Mouse (Mus musculus) liver, embryonic 11.5 days (tissue): ENCODE measurements around the gene Ap5m1. TPM values are rescaled to one million over a fixed set of nuclear protein-coding genes. Genes with fewer than 3 reads are reported as not detected.

ENCODE experiments used
- ATAC-seq: fragments of 200-750 bp; cut with Nextera tagmentation; replicated peaks from 2 replicates; pipeline ENCODE4 v1.8.0; 2017; ENCODE audit warnings: moderate number of reproducible peaks, mild to moderate bottlenecking, moderate TSS enrichment, moderate library complexity; ENCODE audit not compliant: low FRiP score
- DNase-seq: peaks from one replicate; pipeline ENCODE4 v3.0.0-alpha.2; 2017; ENCODE audit warnings: low spot score
- H3K27ac ChIP-seq: fragments of 300-500 bp; sonication (generic); 2 replicates; pipeline ENCODE4 v1.5.1; 2014; ENCODE audit warnings: mild to moderate bottlenecking, low read depth, low read length, control low read depth
- H3K27me3 ChIP-seq: fragments of 300-500 bp; sonication (generic); replicated peaks from 2 replicates; pipeline ENCODE4 v1.6.1; 2014; ENCODE audit warnings: low read length, mixed read lengths; ENCODE audit not compliant: control insufficient read depth, insufficient read depth
- H3K36me3 ChIP-seq: fragments of 300-500 bp; sonication (generic); 2 replicates; pipeline ENCODE4 v1.6.1; 2014; ENCODE audit warnings: mild to moderate bottlenecking, low read length, moderate library complexity, mixed read lengths; ENCODE audit not compliant: control insufficient read depth, insufficient read depth
- H3K4me1 ChIP-seq: fragments of 300-500 bp; sonication (generic); replicated peaks from 2 replicates; pipeline ENCODE4 v1.6.1; 2014; ENCODE audit warnings: low read length, mixed read lengths; ENCODE audit not compliant: control insufficient read depth, insufficient read depth
- H3K4me2 ChIP-seq: fragments of 300-500 bp; sonication (generic); 2 replicates; pipeline ENCODE4 v1.6.1; 2014; ENCODE audit warnings: mild to moderate bottlenecking, control low read depth, moderate library complexity
- H3K4me3 ChIP-seq: fragments of 300-500 bp; sonication (generic); 2 replicates; pipeline ENCODE4 v1.5.1; 2014; ENCODE audit warnings: low read depth, low read length, control low read depth
- H3K9ac ChIP-seq: fragments of 300-500 bp; sonication (generic); 2 replicates; pipeline ENCODE4 v1.6.1; 2014; ENCODE audit warnings: low read depth, low read length, control low read depth
- H3K9me3 ChIP-seq: fragments of 300-500 bp; sonication (generic); 2 replicates; pipeline ENCODE4 v1.6.1; 2016; ENCODE audit warnings: low read length, inconsistent platforms, mixed read lengths; ENCODE audit not compliant: control insufficient read depth
- WGBS: fragments of 180-500 bp; shearing (Covaris S2); extraction: QIAGEN DNeasy Blood & Tissue Kit; methylation state at CpG from one replicate; pipeline ENCODE4 v1.1.7; 2014; 5-methylcytosine and 5-hydroxymethylcytosine counted together
- polyA plus RNA-seq: library from polyadenylated mRNA; unstranded; fragments of >200 nt; fragmentation: Nextera tagmentation; extraction: Ambion mirVana; gene quantifications from 2 replicates; pipeline ENCODE4 v1.2.1, GENCODE M21; 2014

Gene Ap5m1
- polyA plus RNA-seq, result 23.7 and 24.2 TPM in 2 replicates

DNA sequence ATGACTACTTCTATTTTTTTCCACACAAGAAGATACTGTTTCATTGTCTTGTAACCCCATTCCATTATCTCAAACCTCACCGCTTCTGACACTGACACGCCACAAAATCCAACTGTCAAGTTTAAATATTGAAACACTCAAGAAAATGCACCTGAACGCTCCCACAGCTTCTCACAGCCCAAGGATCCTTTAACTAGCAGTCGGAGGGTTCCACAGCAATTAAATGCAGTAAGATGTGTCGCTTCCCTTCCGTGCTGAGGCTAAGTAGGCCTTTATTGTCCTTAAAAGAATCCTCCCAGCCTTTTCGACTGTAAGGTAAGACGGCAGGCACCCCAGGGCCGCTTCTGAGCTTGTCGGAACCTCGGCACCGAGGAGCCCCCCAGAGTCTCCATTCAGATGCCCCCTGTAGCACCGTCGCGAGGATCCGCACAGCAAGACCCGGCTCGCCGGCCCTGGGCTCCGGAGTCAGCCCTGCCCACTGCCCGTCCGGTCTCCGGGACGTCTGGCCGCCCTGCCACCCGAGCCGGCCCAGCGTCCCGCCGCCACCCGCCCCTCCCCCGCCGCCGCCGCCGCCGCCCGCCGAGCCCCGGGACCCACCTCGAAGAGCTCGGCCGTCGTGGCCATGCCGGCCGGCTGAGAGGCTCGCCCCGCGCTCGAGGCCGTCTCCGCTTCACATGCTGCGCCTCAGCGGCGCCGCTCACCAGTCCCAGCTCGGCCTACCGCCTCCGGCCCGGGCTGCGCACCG, at the start of gene Ap5m1:
Gene Ap5m1, plus strand, starts transcription at position 569 of the 745 bp plus-strand sequence.
- Histone ChIP-seq H3K9me3 (no peaks in the 10 kb centered on the region), H3K36me3 (no peaks in the 10 kb centered on the region), H3K9ac (peak within 1 kb of the TSS; percentile 95), H3K27ac (peak within 1 kb of the TSS; percentile 99), H3K4me3 (peak within 1 kb of the TSS; percentile 93), H3K27me3 (no peaks in the 10 kb centered on the region), H3K4me1 (peaks cover 14% of the 10 kb centered on the region), H3K4me2 (peak within 1 kb of the TSS; percentile 80)
- WGBS, result under 1% methylated on average over 61 of the region's 62 CpGs
- ATAC-seq, result peak; percentile 76
- no peak for DNase-seq

DNA sequence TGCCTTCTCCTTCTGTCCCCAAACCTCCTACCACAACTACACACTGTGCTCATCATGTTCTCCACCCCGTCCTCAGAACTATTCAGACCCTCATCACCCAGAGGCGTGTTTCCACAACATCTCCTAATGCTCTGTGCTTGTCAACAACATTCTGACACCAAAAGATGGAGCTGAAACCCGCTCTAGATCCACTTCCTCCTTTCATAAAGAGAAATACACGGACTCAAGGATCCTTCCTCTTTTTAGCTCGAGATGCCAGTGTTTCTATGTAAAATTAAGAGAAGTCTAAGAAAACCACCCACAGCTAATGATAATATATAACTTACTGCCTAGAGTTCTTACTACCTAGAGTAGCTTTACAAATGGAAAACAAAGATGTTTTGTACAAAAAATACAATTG, 46.1 kb upstream of the Ap5m1 start:
- no peak overlapping the region for H3K4me2 ChIP-seq
- H3K4me1 ChIP-seq, result no peaks in the 10 kb centered on the region
- ATAC-seq (no peak), DNase-seq (no peak)
- 70% methylated on average over 5 of the region's 5 CpGs for WGBS
- no peaks in the 10 kb centered on the region for H3K27me3 ChIP-seq
- H3K36me3 ChIP-seq, result peaks cover 5% of the 10 kb centered on the region; the same call in 1 of the 2 replicates
- H3K9ac ChIP-seq, result no peak overlapping the region
- H3K27ac ChIP-seq, result no peak overlapping the region
- H3K4me3 ChIP-seq, result no peak overlapping the region
- H3K9me3 ChIP-seq, result no peaks in the 10 kb centered on the region

DNA sequence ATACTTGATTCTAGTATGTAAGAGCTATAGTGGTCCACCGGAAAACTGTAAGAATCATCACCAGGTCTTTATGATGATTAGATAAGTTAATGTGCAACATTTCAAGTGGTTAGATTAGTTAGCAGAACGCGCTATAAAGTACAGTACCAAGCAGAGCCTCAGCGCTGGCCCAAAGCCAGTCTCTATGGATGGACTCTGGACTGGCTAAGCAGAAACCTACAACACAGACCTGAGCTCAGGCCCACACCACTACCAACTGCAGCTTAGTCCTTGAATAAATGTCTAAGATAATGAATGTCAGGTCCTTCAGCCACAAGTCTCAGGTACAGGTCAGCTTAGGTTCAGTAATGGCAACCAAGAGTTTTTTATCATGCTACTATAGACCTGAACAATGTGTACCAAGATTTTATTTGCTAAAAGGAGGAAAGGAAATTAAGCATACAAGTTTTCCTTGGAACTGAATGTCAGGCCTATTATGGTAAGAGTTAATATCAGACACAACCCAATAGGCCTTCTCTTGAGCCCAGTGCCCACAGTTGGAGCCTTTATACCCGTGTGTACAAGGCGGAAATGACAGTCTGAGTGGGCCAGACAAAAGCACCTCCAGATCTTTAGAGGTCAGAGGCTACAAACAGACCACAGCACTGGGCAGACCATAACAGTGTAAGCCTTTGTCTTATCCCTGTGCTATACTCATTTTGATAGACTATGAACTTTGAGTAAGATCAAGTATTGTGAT, 38.7 kb upstream of the Ap5m1 start:
- DNase-seq (no peak), ATAC-seq (no peak)
- no peaks in the 10 kb centered on the region for H3K9me3 ChIP-seq
- H3K4me2 ChIP-seq, result no peak overlapping the region
- H3K36me3 ChIP-seq, result peaks cover 7% of the 10 kb centered on the region
- no peaks in the 10 kb centered on the region for H3K27me3 ChIP-seq
- 95% methylated on average over 6 of the region's 6 CpGs for WGBS
- H3K4me3 ChIP-seq, result no peak overlapping the region
- H3K27ac ChIP-seq, result no peak overlapping the region
- no peaks in the 10 kb centered on the region for H3K4me1 ChIP-seq
- no peak overlapping the region for H3K9ac ChIP-seq

DNA sequence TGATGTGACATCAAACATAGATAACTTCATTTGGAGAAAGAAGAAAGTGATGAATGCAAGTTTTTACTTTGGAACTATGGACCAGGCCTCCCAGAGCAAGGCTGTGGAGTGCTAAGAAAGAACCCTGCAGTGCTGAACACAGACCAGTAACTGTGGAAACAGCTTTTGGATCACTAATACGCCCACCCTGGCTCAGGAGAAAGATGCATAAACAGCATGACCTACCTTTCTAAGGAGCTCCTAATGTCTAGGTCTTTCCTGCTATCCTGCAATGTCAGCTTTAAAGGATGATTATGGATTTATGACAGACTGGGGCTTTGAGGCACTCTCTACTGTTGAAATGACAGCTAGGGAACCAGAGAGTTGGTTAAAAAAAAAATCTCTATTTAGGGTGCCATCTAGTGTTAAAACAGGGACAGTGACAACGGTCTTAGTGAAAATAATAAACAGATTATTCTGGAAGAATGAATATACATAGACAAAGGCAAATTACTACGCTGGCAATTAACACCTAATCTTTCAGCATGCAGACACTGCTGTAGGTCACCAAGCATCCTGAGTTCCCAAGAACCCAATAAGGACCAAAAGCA, 38.0 kb upstream of the Ap5m1 start:
- H3K4me1 ChIP-seq, result no peaks in the 10 kb centered on the region
- H3K4me2 ChIP-seq, result no peak overlapping the region
- DNase-seq (no peak), ATAC-seq (no peak)
- no peak overlapping the region for H3K27ac ChIP-seq
- H3K27me3 ChIP-seq, result no peaks in the 10 kb centered on the region
- no peak overlapping the region for H3K9ac ChIP-seq
- 86% methylated on average over 3 of the region's 3 CpGs for WGBS
- no peaks in the 10 kb centered on the region for H3K9me3 ChIP-seq
- peaks cover 7% of the 10 kb centered on the region for H3K36me3 ChIP-seq
- no peak overlapping the region for H3K4me3 ChIP-seq

DNA sequence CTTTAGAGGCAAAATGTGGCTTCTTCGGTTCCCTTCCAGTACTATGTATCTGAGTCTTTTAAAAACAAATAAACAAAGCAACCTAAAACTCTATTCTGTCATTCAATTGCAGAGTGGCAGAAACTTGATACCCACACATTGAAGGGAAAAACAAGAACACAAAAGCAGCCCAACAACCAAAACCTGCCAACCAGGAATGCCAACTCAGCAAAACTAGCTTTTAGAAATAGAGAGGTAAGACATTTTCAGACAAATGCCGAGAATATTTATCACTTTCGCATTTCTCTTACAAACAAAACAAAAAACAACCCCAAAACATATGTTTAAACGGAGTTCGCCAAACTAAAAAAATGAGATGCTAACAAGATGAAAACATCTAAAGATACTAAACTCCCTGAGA, 36.9 kb upstream of the Ap5m1 start:
- 90% methylated on average over 5 of the region's 5 CpGs for WGBS
- Histone ChIP-seq H3K4me3 (no peak overlapping the region), H3K9ac (no peak overlapping the region), H3K27me3 (no peaks in the 10 kb centered on the region), H3K27ac (no peak overlapping the region), H3K9me3 (no peaks in the 10 kb centered on the region), H3K36me3 (peaks cover 7% of the 10 kb centered on the region), H3K4me2 (no peak overlapping the region), H3K4me1 (no peaks in the 10 kb centered on the region)
- DNase-seq, result no peak
- ATAC-seq, result no peak

DNA sequence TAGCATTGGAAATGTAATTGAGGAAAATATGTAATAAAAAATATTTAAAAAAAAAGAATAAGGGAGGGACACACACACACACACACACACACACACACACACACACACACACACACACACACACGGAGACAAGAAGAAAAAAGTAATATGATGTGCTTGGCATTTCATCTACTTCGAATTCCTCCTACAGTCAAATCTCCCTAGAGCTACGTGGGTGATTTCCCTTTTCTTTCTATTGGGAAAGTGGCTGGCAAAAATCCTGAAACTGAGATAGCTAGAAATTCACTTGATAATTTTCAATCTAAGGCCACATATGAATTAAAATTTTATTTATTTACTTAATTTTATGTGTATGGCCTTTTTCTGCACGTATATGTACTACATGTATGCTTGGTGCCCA, 20.3 kb upstream of the Ap5m1 start:
- Histone ChIP-seq H3K4me1 (no peaks in the 10 kb centered on the region), H3K9ac (no peak overlapping the region), H3K4me2 (no peak overlapping the region), H3K4me3 (no peak overlapping the region), H3K36me3 (no peaks in the 10 kb centered on the region; the same call in none of the 2 replicates), H3K27me3 (no peaks in the 10 kb centered on the region), H3K27ac (no peak overlapping the region), H3K9me3 (no peaks in the 10 kb centered on the region)
- WGBS, result 91% methylated on average over 4 of the region's 4 CpGs
- ATAC-seq (no peak), DNase-seq (no peak)

DNA sequence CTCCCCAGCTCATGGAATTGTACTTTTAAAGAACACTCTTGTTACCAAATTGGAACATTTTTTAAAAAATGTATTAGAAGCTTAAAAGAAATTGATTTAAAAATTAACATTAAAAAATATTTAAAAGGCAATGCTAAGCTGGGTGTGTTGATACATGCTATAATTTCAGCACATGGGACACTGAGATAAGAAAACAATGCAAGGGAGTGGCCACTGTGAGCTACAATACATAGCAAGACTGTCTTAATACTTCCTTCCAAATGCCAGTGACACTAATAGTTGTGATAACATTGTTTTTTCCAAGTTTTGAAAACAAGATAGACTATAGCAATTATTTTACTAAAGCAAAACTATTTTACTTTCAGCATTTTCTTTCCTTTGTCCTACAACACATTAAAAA, 16.4 kb upstream of the Ap5m1 start:
- ATAC-seq (peak; percentile 78), DNase-seq (no peak)

DNA sequence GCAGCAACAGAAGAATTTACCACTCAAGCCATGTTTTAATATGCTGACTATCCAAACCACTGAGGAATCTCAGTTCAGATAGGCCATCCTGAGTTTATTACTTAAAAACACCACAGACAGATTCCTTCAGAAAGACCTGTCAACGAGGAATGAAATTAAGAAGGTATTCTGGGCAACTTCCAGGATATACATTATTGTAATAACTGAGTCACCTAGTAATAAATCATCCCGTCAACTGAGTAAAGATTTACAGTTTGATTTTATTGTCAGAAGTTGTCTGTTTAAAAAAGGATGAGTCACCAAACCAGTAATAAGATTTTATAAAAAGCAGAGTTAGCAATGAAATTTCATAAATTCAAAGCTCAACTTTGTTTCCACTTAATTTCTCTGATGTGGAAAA, 2.1 kb upstream of the Ap5m1 start:
- H3K4me3 ChIP-seq, result no peak overlapping the region
- no peak overlapping the region; the same call in 1 of the 2 replicates for H3K4me2 ChIP-seq
- H3K36me3 ChIP-seq, result no peaks in the 10 kb centered on the region
- DNase-seq, result no peak
- WGBS, result 73% methylated on average over 2 of the region's 2 CpGs
- no peaks in the 10 kb centered on the region for H3K9me3 ChIP-seq
- H3K27ac ChIP-seq, result no peak overlapping the region
- peaks cover 14% of the 10 kb centered on the region for H3K4me1 ChIP-seq
- no peaks in the 10 kb centered on the region for H3K27me3 ChIP-seq
- no peak for ATAC-seq
- H3K9ac ChIP-seq, result no peak overlapping the region

More for the DNA sequence above, 16.4 kb upstream of the Ap5m1 start:
- Histone ChIP-seq H3K27me3 (no peaks in the 10 kb centered on the region), H3K27ac (no peak overlapping the region), H3K4me2 (no peak overlapping the region), H3K9ac (no peak overlapping the region), H3K4me3 (no peak overlapping the region), H3K9me3 (no peaks in the 10 kb centered on the region), H3K4me1 (no peaks in the 10 kb centered on the region), H3K36me3 (no peaks in the 10 kb centered on the region; the same call in none of the 2 replicates)
